Mouse (Mus musculus) MEL (cell line): ENCODE measurements around the gene Apbb2. TPM values are rescaled to one million over a fixed set of nuclear protein-coding genes. Genes with fewer than 3 reads are reported as not detected.

Experiments used
- DNase-seq: peaks from one replicate; pipeline ENCODE4 v3.0.0; 2011; ENCODE audit warnings: low read depth, low spot score
- H3K27ac ChIP-seq: 2 replicates; pipeline ENCODE4 v1.5.1; 2012; ENCODE audit warnings: low read depth, mild to moderate bottlenecking, control low read depth, low read length, moderate library complexity; ENCODE audit not compliant: control insufficient read depth
- H3K27me3 ChIP-seq, 2 experiments: fragments of 150-350 bp in 1 of 2; sonication (generic) in 1 of 2; 2 replicates each; pipeline ENCODE4 v1.6.1; 2012; ENCODE audit warnings: low read length in 2 of 2, mild to moderate bottlenecking in 2 of 2, improper control_type of control experiment in 1 of 2, moderate library complexity in 1 of 2; ENCODE audit not compliant: insufficient read depth in 2 of 2, control insufficient read depth in 1 of 2
- H3K36me3 ChIP-seq, 2 experiments: 2 replicates each; pipeline ENCODE4 v1.6.1; 2012 to 2014; ENCODE audit warnings: low read length in 2 of 2, improper control_type of control experiment in 1 of 2, inconsistent platforms in 1 of 2, mild to moderate bottlenecking in 1 of 2; ENCODE audit not compliant: insufficient read depth in 2 of 2, control insufficient read depth in 1 of 2
- H3K4me1 ChIP-seq, 2 experiments: fragments of 150-350 bp in 1 of 2; sonication (generic) in 1 of 2; 2 replicates each; pipeline ENCODE4 v1.6.1; 2012; ENCODE audit warnings: low read length in 2 of 2, improper control_type of control experiment in 1 of 2, mild to moderate bottlenecking in 1 of 2; ENCODE audit not compliant: insufficient read depth in 2 of 2, control insufficient read depth in 1 of 2
- H3K4me3 ChIP-seq, 2 experiments: fragments of 150-350 bp in 1 of 2; sonication (generic) in 1 of 2; 2 replicates each; pipeline ENCODE4 v1.5.1; 2012; ENCODE audit warnings: low read depth in 2 of 2, low read length in 2 of 2, mild to moderate bottlenecking in 2 of 2, moderate library complexity in 2 of 2, control low read depth in 1 of 2, improper control_type of control experiment in 1 of 2; ENCODE audit not compliant: control insufficient read depth in 1 of 2, insufficient read depth in 1 of 2
- H3K79me2 ChIP-seq: 2 replicates; pipeline ENCODE4 v1.6.1; 2012; ENCODE audit warnings: mild to moderate bottlenecking, low read length, moderate library complexity; ENCODE audit not compliant: control insufficient read depth, poor library complexity, insufficient read depth
- H3K9ac ChIP-seq: 2 replicates; pipeline ENCODE4 v1.6.1; 2012; ENCODE audit warnings: low read depth, mild to moderate bottlenecking, control low read depth, low read length, moderate library complexity; ENCODE audit not compliant: control insufficient read depth, poor library complexity, severe bottlenecking
- H3K9me3 ChIP-seq: fragments of 150-350 bp; sonication (generic); replicated peaks from 2 replicates; pipeline ENCODE4 v1.6.1; 2012; ENCODE audit warnings: mild to moderate bottlenecking, low read length, improper control_type of control experiment, moderate library complexity; ENCODE audit not compliant: insufficient read depth
- BHLHE40 ChIP-seq: IDR thresholded peaks from 2 replicates; pipeline ENCODE4 v1.6.1; 2012; ENCODE audit warnings: low read depth, mild to moderate bottlenecking, inconsistent platforms, low read length, improper control_type of control experiment, borderline replicate concordance
- CHD1 ChIP-seq: IDR thresholded peaks from 2 replicates; pipeline ENCODE4 v1.6.1; 2012; ENCODE audit warnings: low read depth, mild to moderate bottlenecking, inconsistent platforms, low read length, improper control_type of control experiment
- CTCF ChIP-seq, 3 experiments: IDR thresholded peaks in 2 of 3; conservative IDR thresholded peaks in 1 of 3; 2 replicates each; pipeline ENCODE4 v1.5.1; 2011 to 2012; ENCODE audit warnings: low read length in 3 of 3, low read depth in 2 of 3, mild to moderate bottlenecking in 2 of 3, improper control_type of control experiment in 1 of 3, inconsistent platforms in 1 of 3, mixed read lengths in 1 of 3, moderate library complexity in 1 of 3; ENCODE audit not compliant: control insufficient read depth in 1 of 3, insufficient read depth in 1 of 3, poor library complexity in 1 of 3, severe bottlenecking in 1 of 3
- ELF1 ChIP-seq: IDR thresholded peaks from 2 replicates; pipeline ENCODE4 v1.6.1; 2014; ENCODE audit warnings: low read depth, mild to moderate bottlenecking, inconsistent platforms, low read length, improper control_type of control experiment, moderate library complexity
- ETS1 ChIP-seq: IDR thresholded peaks from 2 replicates; pipeline ENCODE4 v1.6.1; 2012; ENCODE audit warnings: low read depth, mild to moderate bottlenecking, inconsistent platforms, low read length, improper control_type of control experiment, moderate library complexity
- GABPA ChIP-seq: IDR thresholded peaks from 2 replicates; pipeline ENCODE4 v1.6.1; 2012; ENCODE audit warnings: low read depth, mild to moderate bottlenecking, inconsistent platforms, low read length, improper control_type of control experiment, moderate library complexity
- GATA1 ChIP-seq: IDR thresholded peaks from 2 replicates; pipeline ENCODE4 v1.6.1; 2011; ENCODE audit warnings: low read depth, low read length, improper control_type of control experiment
- HCFC1 ChIP-seq: IDR thresholded peaks from 2 replicates; pipeline ENCODE4 v1.6.1; 2012; ENCODE audit warnings: low read depth, mild to moderate bottlenecking, inconsistent platforms, low read length, improper control_type of control experiment, moderate library complexity
- KAT2A ChIP-seq: conservative IDR thresholded peaks from 2 replicates; pipeline ENCODE4 v1.6.1; 2012; ENCODE audit warnings: low read depth, low read length, improper control_type of control experiment, inconsistent platforms
- MEF2A ChIP-seq: IDR thresholded peaks from 2 replicates; pipeline ENCODE4 v1.6.1; 2014; ENCODE audit warnings: low read depth, mild to moderate bottlenecking, inconsistent platforms, low read length, improper control_type of control experiment; ENCODE audit not compliant: poor library complexity, insufficient replicate concordance, severe bottlenecking; ENCODE audit errors: extremely low read depth
- MYB ChIP-seq: IDR thresholded peaks from 2 replicates; pipeline ENCODE4 v1.6.1; 2011; ENCODE audit warnings: mild to moderate bottlenecking, low read depth, low read length, improper control_type of control experiment
- NELFE ChIP-seq: IDR thresholded peaks from 2 replicates; pipeline ENCODE4 v1.6.1; 2011; ENCODE audit warnings: low read depth, low read length, improper control_type of control experiment
- POLR2AphosphoS2 ChIP-seq: IDR thresholded peaks from 2 replicates; pipeline ENCODE4 v1.6.1; 2011; ENCODE audit warnings: low read length, improper control_type of control experiment
- POLR2AphosphoS5 ChIP-seq: IDR thresholded peaks from 2 replicates; pipeline ENCODE4 v1.6.1; 2012; ENCODE audit warnings: low read depth, borderline replicate concordance, mild to moderate bottlenecking, inconsistent platforms, low read length, moderate library complexity, mixed read lengths
- RAD21 ChIP-seq: IDR thresholded peaks from 2 replicates; pipeline ENCODE4 v1.6.1; 2011; ENCODE audit warnings: mild to moderate bottlenecking, low read depth, low read length, improper control_type of control experiment
- RCOR1 ChIP-seq: IDR thresholded peaks from 2 replicates; pipeline ENCODE4 v1.6.1; 2012; ENCODE audit warnings: low read depth, mild to moderate bottlenecking, inconsistent platforms, low read length, improper control_type of control experiment
- SMC3 ChIP-seq: IDR thresholded peaks from 2 replicates; pipeline ENCODE4 v1.6.1; 2011; ENCODE audit warnings: low read depth, low read length, improper control_type of control experiment
- TAL1 ChIP-seq: IDR thresholded peaks from 2 replicates; pipeline ENCODE4 v1.6.1; 2012; ENCODE audit warnings: mild to moderate bottlenecking, inconsistent platforms, low read length, moderate library complexity, mixed read lengths
- TBP ChIP-seq: IDR thresholded peaks from 2 replicates; pipeline ENCODE4 v1.8.0; 2011; ENCODE audit warnings: low read depth, low read length, improper control_type of control experiment
- ZC3H11A ChIP-seq: IDR thresholded peaks from 2 replicates; pipeline ENCODE4 v1.6.1; 2012; ENCODE audit warnings: low read depth, mild to moderate bottlenecking, inconsistent platforms, low read length, improper control_type of control experiment
- ZKSCAN1 ChIP-seq: IDR thresholded peaks from 2 replicates; pipeline ENCODE4 v1.6.1; 2012; ENCODE audit warnings: low read depth, mild to moderate bottlenecking, inconsistent platforms, low read length, improper control_type of control experiment, moderate library complexity
- ZMIZ1 ChIP-seq: IDR thresholded peaks from 2 replicates; pipeline ENCODE4 v1.6.1; 2012; ENCODE audit warnings: low read depth, mild to moderate bottlenecking, inconsistent platforms, low read length, improper control_type of control experiment, moderate library complexity
- polyA plus RNA-seq, 2 experiments: library from polyadenylated mRNA; stranded (reverse) in 1 of 2; unstranded in 1 of 2; fragments of >175 nt in 1 of 2; fragments of >200 nt in 1 of 2; gene quantifications; 2 replicates each; pipeline versions ENCODE4 v1.2.1 to v1.2.4; 2012; ENCODE audit warnings: low replicate concordance in 2 of 2, low read depth in 1 of 2; ENCODE audit not compliant: insufficient read length in 2 of 2, insufficient read depth in 1 of 2, missing spikeins in 1 of 2
- total RNA-seq: library from RNA; depleted of rRNA; stranded (reverse); fragments of 300-350 nt; gene quantifications from 2 replicates; pipeline ENCODE4 v1.2.3, GENCODE M21; 2012

Gene Apbb2
- total and polyA plus RNA-seq, 3 experiments: not detected

DNA sequence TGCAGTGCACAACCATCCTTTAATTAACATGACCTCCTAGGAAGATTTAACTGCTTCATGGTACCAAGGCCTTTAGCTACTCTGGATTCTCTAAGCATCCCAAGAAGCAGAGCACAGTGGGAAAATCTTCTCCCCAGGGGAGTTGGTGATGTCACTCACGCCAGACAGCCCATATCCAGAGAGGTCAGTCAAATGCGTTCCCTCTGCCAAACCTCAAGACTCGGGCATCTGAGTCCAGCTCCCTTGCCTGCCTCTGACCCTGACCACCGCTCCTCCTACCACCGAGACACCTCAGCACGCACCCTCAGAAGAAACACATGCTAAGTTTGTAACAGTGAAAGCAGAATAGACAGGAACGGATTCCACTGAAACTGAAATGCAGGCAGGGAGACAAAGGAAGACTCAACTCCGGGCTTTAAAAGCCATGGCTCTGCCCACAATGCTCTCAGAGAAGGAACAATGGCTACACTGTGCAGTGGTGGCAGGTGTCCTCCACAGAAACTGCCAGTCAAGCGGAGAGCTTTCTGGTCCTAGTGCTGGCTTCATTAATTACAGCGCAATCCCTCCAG, 72.9 kb downstream of the Apbb2 start:
- H3K36me3 ChIP-seq: no peaks in the 10 kb centered on the region
- no peak overlapping the region for H3K9ac ChIP-seq
- no peak for DNase-seq
- H3K9me3 ChIP-seq: no peaks in the 10 kb centered on the region
- no peaks in the 10 kb centered on the region for H3K27me3 ChIP-seq
- TF ChIP-seq NELFE (no peak), POLR2AphosphoS5 (no peak), SMC3 (no peak), TAL1 (no peak), ETS1 (no peak), BHLHE40 (no peak), KAT2A (no peak), CTCF (IDR thresholded peaks at IDR 0.05 in 2 of 3, conservative IDR thresholded peaks at IDR 0.05 in 1 of 3; ENCODE audit: control insufficient read depth in 1 of 3, insufficient read depth in 1 of 3, low read depth in 2 of 3, low read length in 3 of 3, poor library complexity in 1 of 3, severe bottlenecking in 1 of 3) (no peak), ELF1 (no peak), RAD21 (no peak), GABPA (no peak), MEF2A (no peak), ZC3H11A (no peak), MYB (no peak), CHD1 (no peak), RCOR1 (no peak), POLR2AphosphoS2 (no peak), ZKSCAN1 (no peak), GATA1 (no peak)
- TF ChIP-seq, all 39 proteins: peak for 0
- no peaks in the 10 kb centered on the region for H3K4me1 ChIP-seq
- no peaks in the 10 kb centered on the region for H3K79me2 ChIP-seq
- no peak overlapping the region for H3K27ac ChIP-seq
- H3K4me3 ChIP-seq: no peak overlapping the region

DNA sequence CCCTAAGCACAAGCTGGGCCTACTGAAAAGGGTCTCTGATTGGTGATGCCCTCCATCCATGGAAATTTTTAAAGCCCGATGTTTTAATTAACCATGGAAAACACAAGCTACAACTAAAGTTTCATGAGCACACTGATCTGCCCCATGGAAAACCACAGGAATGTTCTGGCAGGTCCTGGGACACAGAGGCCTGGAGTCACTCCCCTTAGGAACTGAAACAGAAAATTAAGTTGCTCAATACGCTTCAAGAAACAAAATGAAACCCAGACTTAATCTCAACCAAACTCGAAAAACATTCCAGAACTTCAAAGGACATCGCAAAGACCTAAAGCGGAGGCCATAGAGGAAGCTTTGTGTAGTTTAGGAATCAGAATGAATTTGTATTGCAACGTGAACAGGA, 74.8 kb downstream of the Apbb2 start:
- H3K9ac ChIP-seq: no peak overlapping the region
- DNase-seq: no peak

More for the DNA sequence above, 74.8 kb downstream of the Apbb2 start:
- H3K4me3 ChIP-seq: no peak overlapping the region
- no peaks in the 10 kb centered on the region for H3K36me3 ChIP-seq
- H3K27me3 ChIP-seq: no peaks in the 10 kb centered on the region
- no peak overlapping the region for H3K27ac ChIP-seq
- no peaks in the 10 kb centered on the region for H3K4me1 ChIP-seq
- no peaks in the 10 kb centered on the region for H3K79me2 ChIP-seq
- TF ChIP-seq ZMIZ1: no peak
- no peak for TF ChIP-seq TBP
- TF ChIP-seq HCFC1: no peak
- no peaks in the 10 kb centered on the region for H3K9me3 ChIP-seq
